Mouse (Mus musculus) spleen, postnatal 0 days (tissue): ENCODE data around the gene Dhps. TPM values are rescaled to one million over a fixed set of nuclear protein-coding genes. Genes with fewer than 3 reads are reported as not detected.

Experiments
- polyA plus RNA-seq: library from polyadenylated mRNA; unstranded; fragments of >200 nt; fragmentation: Nextera tagmentation; extraction: Ambion mirVana; gene quantifications from 2 replicates; pipeline ENCODE4 v1.2.1, GENCODE M21; 2015

Dhps gene
- 34.8 and 37.4 TPM in 2 replicates for polyA plus RNA-seq

DNA sequence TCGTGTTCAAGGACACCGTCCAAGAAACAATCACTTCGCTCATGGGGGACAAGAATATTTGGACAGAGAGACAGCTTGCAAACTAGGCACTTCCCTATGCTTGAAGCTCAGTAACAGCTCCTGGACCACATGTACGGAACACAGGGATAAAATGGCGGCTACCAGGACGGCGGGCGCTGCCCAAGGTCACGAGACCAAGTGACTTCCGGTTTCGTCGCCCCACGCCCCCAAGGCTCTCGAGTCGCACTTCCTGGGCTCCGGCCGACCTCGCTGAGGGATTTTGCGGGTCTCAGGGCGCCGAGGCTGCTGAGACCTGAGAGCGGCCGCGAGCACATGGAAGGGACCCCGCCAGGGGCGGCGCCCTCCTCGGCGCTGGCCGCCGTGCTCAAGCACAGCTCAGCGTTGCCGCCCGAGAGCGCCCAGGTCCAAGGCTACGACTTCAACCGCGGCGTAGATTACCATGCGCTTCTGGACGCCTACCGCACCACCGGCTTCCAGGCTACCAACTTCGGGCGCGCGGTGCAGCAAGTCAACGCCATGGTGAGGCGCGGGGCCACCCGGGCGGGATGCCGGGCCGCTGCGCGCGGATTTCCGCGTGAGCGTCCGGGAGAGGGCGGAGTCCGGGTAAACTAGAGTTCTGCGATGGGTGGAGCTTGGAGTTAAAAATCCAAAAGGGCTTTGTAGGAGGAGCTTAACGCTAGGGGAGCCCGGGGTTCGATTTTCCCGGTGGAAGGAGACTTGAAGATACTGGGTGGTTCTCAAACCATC, at the start of gene Dhps:
Dhps (plus strand) TSS at position 244 of the 768 bp plus-strand sequence.

GRCm38 (mm10) chr8:85025098-85025932, 46.2 kb upstream of the Dhps start, which contains the start of gene Asna1:
TSS of gene Asna1 (minus strand) at chr8:85025281.

DNA sequence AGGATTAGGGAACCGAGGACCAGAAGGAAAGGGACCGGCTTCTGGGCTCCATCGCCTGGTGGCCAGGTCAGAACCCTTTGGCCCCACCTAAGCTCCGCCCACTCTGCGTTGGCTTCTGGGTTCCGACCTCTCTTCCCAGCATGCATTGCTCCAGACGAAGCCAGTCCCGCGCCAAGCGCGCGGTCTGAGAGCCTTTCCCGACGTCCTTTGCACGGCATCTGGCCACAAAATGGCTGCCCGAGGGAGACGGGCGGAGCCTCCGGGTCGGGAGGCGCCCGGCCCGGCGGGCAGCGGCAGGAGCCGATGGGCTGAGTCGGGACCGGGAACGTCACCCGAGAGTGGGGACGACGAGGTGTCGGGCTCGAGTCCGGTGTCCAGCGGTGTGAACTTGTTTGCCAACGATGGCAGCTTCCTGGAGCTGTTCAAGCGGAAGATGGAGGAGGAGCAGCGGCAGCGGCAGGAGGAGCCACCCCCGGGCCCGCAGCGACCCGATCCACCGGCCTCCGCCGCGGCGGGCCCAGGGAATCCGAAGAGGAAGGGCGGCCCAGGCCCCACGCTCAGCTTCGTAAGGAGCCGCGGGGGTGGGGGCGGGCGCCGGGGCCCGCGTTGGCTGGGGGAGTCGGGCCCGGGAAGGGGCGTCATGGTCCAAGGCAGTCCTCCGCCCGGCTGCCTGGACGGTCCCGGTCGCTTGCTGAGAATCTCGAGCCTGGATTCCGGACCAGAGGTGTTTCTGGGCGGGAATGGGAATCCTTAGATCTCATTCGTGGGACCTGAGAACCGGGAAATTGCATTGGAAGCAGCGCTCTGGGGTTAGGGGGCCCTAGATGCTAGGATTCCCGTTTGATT, 44.7 kb upstream of the Dhps start, which contains the start of gene Trir:
Trir (plus strand) TSS at position 154 of the 846 bp plus-strand sequence.

GRCm38 (mm10) chr8:85036718-85037365, 34.7 kb upstream of the Dhps start, which contains the start of gene Tnpo2:
TSS of gene Tnpo2 (plus strand) at chr8:85036915.

DNA sequence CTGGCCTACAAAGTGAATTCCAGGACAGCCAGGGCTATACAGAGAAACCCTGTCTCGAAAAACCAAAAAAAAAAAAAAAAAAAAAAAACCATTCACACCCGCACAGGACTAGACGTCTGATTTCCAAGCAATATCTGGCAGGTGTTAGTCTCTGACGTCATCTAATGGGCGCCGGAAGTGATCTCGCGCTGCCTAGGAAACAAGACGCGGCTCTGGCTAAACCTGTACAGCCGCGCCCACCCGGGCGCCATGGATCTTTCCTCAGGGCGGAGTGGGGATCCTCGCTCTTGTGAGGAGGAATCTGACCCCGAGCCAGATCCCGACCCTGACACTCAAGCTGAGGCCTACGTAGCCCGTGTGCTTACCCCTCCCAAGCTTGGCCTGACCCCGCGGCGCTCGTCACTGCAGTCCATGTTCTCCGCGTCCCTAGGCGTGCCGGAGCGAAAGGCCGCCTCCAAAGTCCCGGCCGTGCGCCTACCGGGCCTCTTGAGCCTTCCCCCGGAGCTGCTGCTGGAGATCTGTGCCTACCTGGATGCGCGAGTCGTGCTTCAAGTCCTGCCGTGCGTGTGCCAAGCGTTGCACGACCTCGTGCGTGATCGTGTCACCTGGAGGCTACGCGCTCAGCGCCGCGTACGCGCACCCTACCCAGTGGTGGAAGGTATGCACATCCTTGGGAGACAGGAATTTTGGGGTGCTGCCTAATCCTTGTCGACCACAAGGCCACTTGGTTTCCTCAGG, 11.5 kb upstream of the Dhps start, which contains the start of gene Fbxw9:
Fbxw9 (plus strand) TSS at position 177 of the 738 bp plus-strand sequence.

DNA sequence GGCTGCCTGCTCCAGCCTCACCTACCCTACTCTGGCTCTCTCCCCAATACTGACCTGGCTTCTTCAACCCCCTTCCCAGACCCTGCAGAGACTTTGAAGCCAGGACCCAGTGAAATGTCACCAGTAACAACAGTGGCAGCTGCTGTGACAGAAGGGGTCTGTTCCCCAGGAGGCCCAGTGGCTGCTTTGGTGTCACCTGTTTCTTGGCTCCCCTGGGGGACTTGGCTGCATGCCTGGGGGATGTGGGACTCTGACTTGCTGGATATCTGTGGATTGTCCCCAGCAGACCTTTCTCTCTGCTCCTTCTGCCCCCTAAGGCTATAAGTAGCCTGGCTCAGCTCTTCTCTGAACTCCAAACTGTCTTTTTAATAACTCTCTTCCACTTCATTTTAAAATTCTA, 3.6 kb upstream of the Dhps start, which contains the start of gene Gm5741:
Gm5741 (minus strand) TSS at position 1 of the 400 bp plus-strand sequence.

GRCm38 (mm10) chr8:85080532-85081215, 9.1 kb downstream of the Dhps start, which contains the start of gene Wdr83os:
TSS of gene Wdr83os (plus strand) at chr8:85080740.

DNA sequence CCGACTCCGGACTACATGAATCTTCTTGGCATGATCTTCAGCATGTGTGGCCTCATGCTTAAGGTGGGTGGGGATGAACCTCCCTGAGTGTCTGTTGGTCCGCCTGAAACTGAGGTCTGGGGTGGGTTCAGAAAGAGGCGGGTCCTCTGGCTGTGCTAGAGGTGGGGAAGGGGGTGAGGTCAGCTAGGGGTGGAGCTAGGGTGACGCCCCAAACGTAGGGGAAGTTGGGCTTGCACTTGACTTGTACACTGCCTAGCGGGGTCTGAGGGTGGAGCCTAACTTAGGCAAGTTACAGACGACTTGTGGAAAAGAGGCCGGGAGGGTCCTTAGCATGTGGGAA, 9.6 kb downstream of the Dhps start, which contains the start of gene Wdr83:
Wdr83 (minus strand) TSS at position 91 of the 340 bp plus-strand sequence.

GRCm38 (mm10) chr8:85083108-85083813, 11.7 kb downstream of the Dhps start, which contains the start of gene Man2b1:
TSS of gene Man2b1 (plus strand) at chr8:85083270.

GRCm38 (mm10) chr8:85122995-85123394, 51.4 kb downstream of the Dhps start, which contains the start of gene Zfp791:
TSS of gene Zfp791 (minus strand) at chr8:85123095.

Other genes starting within 250 kb of the Dhps start
- gene Dand5, start 248.9 kb upstream of the Dhps start, polyA plus RNA-seq: 3.4 and 3.7 TPM in 2 replicates
- 42.0 and 45.4 TPM in 2 replicates for gene Gadd45gip1, start 240.2 kb upstream of the Dhps start, polyA plus RNA-seq
- gene Rad23a, start 231.1 kb upstream of the Dhps start, polyA plus RNA-seq: 257 and 273 TPM in 2 replicates
- 262 and 293 TPM in 2 replicates for gene Calr, start 224.8 kb upstream of the Dhps start, polyA plus RNA-seq
- 63.1 and 64.4 TPM in 2 replicates for gene Farsa, start 214.8 kb upstream of the Dhps start, polyA plus RNA-seq
- gene Syce2, start 199.6 kb upstream of the Dhps start, polyA plus RNA-seq: 100 and 115 TPM in 2 replicates
- gene Gcdh, start 177.8 kb upstream of the Dhps start, polyA plus RNA-seq: 22.5 and 24.8 TPM in 2 replicates
- 323 and 405 TPM in 2 replicates for gene Klf1, start 169.8 kb upstream of the Dhps start, polyA plus RNA-seq
- 29.2 TPM in 2 replicates for gene Dnase2a, start 163.2 kb upstream of the Dhps start, polyA plus RNA-seq
- gene Mast1, start 134.4 kb upstream of the Dhps start, polyA plus RNA-seq: 0.22 and 0.30 TPM in 2 replicates
- gene Rtbdn, start 124.8 kb upstream of the Dhps start, polyA plus RNA-seq: 0.19 TPM in 1 of 2 replicates, not detected in the other
- gene Gm49661, start 102.3 kb upstream of the Dhps start, polyA plus RNA-seq: not detected in 2 replicates
- gene Prdx2, start 102.2 kb upstream of the Dhps start, polyA plus RNA-seq: 1,795 and 2,054 TPM in 2 replicates
- 139 and 165 TPM in 2 replicates for gene Rnaseh2a, start 102.0 kb upstream of the Dhps start, polyA plus RNA-seq
- 22.6 and 26.1 TPM in 2 replicates for gene Junb, start 93.0 kb upstream of the Dhps start, polyA plus RNA-seq
- gene Hook2, start 81.2 kb upstream of the Dhps start, polyA plus RNA-seq: 5.2 and 5.7 TPM in 2 replicates
- gene Best2, start 57.2 kb upstream of the Dhps start, polyA plus RNA-seq: 0.08 TPM in 1 of 2 replicates, not detected in the other
- 59.9 and 62.1 TPM in 2 replicates for gene Asna1, start 46.5 kb upstream of the Dhps start, polyA plus RNA-seq
- gene Trir, start 44.9 kb upstream of the Dhps start, polyA plus RNA-seq: 96.0 and 106 TPM in 2 replicates
- 16.3 and 17.1 TPM in 2 replicates for gene Tnpo2, start 34.8 kb upstream of the Dhps start, polyA plus RNA-seq
- 7.7 and 11.9 TPM in 2 replicates for gene Fbxw9, start 11.7 kb upstream of the Dhps start, polyA plus RNA-seq
- gene Gm5741, start 3.8 kb upstream of the Dhps start, polyA plus RNA-seq: 0.51 TPM in 1 of 2 replicates, not detected in the other
- gene Wdr83os, start 9.0 kb downstream of the Dhps start, polyA plus RNA-seq: 100 and 103 TPM in 2 replicates
- 28.5 and 33.2 TPM in 2 replicates for gene Wdr83, start 9.5 kb downstream of the Dhps start, polyA plus RNA-seq
- 41.9 and 56.5 TPM in 2 replicates for gene Man2b1, start 11.5 kb downstream of the Dhps start, polyA plus RNA-seq
- 0.40 and 0.47 TPM in 2 replicates for gene Zfp791, start 51.3 kb downstream of the Dhps start, polyA plus RNA-seq
- not detected in 2 replicates for gene Cks1brt, start 80.2 kb downstream of the Dhps start, polyA plus RNA-seq
- gene Olfr371, start 154.2 kb downstream of the Dhps start, polyA plus RNA-seq: not detected in 2 replicates
- 118 and 132 TPM in 2 replicates for gene Orc6, start 227.9 kb downstream of the Dhps start, polyA plus RNA-seq
- 83.0 and 83.2 TPM in 2 replicates for gene Vps35, start 228.0 kb downstream of the Dhps start, polyA plus RNA-seq